Mouse (Mus musculus): Measurements from ENCODE around the gene Filip1.

The Filip1 gene

DNA sequence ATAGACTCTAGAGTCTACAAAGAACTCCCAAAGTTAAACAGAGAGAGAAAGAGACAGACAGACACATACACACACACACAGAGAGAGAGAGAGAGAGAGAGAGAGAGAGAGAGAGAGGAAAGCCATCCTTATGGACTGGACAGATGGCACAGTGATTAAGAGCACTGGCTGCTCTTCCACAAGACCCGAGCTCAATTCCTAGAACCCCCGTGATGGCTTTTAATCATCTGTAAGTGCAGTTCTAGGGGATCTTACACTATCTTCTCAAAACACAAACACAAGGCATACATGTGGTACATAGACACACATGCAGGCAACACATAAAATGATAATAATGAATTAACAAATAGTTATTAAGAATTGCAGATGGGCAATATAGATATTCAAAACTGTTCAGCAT, 64.3 kb downstream of the Filip1 start:
- DNase-seq (ENCODE audit: inconsistent ontology term), result no peak

DNA sequence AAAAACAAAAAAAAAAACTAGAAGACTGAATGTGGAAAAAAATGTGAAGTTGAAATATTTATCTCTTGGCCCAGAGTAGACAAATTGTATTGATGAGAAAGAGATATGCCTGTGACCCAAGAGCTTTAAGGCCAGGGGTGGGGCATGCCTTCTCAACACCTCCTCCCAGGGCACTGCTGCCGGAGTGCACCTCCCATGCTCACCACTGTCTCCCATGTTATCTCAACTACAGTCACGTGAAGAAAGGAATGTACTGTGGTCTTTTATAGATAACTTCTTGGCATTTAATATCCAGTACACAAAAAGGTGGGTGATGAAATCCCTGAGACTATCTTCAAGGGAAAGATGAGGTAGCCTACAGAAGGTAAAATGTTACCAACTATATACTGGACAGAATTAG, 64.7 kb downstream of the Filip1 start:
- no peak for DNase-seq (ENCODE audit: inconsistent ontology term)

DNA sequence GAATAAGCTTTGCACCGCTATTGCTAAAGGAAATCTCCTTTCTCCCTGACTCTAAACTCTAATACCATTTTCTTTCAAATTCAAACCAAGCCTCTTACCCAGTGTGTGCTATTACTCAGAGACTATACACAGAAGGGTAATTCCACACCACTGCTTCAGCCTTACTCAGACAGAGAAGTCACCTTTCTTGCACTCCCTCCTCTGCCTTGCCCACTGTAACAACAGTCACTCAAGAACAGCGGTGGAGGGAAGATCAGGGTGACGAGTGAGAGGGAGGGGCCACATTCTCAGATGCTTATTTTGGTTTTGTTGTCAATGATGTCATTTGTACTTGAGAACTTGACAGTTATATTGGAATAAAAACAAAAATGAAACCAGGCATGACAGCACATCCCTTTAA, 65.2 kb downstream of the Filip1 start:
- DNase-seq (ENCODE audit: inconsistent ontology term), result no peak

DNA sequence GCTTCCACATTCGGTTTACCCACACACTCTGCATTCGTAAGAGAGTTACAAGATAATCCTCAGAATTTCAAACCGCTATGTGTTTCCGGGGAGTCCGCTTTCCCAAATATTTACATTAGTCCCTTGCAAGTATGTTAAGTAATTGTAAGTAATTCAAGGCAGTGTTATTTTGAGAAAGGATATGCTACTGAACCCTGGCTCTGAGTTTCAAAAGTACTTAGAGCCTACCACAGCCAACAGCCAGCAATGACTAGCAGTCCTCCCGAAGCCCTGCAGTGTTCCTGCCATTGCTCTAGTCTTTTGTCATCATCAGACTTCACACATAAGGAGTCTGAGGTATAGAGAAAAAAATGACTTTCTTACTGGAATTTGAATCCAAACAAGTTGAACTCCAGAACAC, 67.8 kb downstream of the Filip1 start:
- DNase-seq (ENCODE audit: inconsistent ontology term), result no peak

DNA sequence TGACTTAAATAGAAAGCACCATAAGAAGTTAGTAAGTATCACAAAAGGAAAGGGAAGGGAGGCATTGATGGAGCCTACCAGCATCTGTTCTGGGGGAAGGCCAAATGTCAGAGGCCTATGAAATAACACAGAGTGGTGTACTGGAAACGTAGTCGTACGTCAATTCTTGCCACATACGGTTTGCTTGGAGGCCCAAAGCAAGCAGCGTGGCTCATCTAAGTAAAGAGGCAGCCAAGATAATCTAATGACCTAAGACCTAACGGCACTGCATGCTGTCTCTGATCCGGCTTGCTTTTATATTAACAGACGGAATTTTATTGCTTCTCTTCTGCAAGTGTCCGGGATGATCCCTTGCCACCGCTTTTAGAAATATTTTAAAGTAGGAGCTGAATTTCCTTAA, 68.7 kb downstream of the Filip1 start:
- DNase-seq (ENCODE audit: inconsistent ontology term), result no peak

DNA sequence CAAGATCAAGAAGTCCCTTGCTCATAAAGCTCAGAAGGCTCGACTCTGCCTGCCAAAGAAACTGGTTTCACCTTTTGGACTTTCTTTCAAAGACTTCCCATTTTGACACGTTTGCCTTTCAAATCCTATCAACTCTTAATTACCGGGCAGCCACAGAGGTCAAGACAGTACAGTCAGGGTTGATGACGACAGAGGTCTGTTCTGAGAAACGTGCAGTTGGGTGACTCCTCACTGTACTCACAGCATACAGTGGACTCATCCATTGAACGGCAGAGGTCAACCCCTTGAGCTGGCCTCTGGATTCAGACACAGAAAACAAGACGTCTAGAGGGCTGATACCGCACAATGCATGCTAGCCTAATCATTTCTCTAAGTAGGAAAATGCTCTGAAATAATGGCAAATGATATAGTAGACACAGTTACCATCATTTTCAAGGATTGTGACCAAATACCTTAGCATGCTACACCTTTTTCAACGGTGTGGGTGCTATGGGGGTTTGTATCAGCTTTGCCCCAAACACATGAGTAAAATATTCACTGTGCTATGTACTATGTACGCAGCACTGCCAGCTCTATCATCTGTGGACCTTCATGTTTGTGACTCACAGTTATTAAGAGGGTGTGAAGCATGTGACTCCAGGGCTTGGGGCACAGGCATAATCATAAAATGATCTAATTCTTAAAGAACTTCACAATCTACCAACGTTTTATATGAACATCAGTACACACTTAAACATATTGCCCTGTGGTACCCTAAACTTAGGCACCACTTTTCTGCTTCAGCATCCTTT, 74.0 kb downstream of the Filip1 start:
- DNase-seq (ENCODE audit: inconsistent ontology term), result no peak

DNA sequence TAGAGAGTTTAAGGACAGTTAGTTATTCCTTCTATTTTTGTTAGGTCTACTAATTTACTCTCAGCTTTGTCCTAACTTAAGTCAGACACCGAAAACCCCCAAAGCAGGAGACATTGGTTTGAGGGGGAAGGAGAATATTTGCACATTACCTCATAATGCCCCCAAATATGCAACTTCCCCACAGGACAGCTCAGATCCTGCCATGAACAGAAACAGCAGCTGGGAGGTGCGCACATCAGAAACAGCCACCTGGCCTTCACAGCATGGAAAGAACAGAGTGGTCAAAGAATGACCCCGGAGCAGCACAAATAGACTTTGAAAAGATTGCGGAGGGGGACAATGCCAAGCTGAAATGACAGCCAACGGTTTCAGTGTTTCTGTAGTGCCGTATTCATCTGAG, 75.1 kb downstream of the Filip1 start:
- no peak for DNase-seq (ENCODE audit: inconsistent ontology term)

DNA sequence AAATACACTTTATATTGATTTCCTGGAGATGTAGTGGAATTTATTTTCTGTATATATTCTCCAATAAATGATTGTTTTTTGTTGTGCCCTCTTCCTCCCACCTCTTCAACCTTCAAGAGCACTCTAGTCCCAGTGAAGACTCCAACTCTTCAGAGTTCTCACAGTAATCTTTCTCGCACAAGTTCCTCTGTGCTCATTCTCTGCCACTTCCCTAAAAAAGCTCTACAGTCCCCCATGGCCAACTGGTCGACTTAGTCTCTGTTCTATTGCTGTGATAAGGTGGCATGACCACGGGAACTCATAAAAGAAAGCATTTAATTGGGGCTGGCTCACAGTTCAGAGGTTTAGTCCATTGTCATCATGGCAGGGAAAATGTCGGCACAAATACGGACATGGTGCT, 80.1 kb downstream of the Filip1 start:
- no peak for DNase-seq (ENCODE audit: inconsistent ontology term)

DNA sequence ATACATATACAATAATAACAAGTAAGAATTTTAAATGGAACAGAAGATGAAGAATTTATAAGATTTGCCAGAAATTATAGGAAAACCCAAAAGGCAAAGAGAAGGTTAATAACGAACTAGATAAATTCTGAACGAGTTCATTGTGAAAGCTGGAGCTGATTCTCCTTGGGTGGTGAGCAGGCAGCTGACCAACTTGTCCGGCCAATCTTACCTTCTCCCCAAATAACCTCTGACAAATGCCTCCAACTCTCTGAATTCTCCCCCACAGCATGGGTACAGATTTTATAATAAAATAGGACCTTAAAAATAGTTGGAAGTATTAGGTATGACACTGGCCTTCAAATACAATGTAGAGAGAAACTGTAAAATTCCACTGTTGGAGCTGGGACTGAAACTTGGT, 84.6 kb downstream of the Filip1 start:
- no peak for DNase-seq (ENCODE audit: inconsistent ontology term)

DNA sequence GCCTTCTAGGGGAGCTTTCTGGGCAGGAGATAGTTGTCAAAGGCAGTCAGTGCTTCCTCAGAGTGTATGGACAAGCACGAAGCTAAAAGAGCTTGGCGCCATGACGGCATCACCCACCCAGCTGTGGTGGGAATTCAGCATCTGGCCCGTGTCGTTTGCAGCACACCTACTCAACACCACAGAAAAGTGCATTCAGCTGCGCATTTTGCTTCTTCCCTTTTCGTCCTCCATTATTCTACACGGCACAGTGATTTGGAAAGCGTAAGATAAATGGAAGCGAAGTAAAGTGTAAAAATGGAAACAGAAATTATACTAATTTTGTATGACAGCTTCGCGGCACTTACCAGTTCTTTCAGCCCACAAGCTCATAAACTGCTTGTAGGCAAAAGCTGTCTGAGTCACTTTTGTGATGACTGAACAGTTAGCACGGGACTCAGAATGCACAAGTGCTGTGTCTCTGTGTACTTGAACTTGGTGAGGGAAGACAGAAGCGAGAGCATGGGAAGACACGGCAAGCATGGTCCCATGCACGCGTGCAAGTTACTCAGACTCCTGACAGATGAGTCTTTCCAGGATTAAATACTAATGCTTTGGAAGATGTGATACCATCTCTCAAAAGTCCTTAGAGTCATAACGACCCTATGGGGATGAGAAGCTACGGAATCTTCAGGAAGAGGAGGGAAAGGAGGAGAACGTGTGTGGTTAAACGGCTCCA, 85.3 kb downstream of the Filip1 start:
- DNase-seq (ENCODE audit: inconsistent ontology term), result no peak

DNA sequence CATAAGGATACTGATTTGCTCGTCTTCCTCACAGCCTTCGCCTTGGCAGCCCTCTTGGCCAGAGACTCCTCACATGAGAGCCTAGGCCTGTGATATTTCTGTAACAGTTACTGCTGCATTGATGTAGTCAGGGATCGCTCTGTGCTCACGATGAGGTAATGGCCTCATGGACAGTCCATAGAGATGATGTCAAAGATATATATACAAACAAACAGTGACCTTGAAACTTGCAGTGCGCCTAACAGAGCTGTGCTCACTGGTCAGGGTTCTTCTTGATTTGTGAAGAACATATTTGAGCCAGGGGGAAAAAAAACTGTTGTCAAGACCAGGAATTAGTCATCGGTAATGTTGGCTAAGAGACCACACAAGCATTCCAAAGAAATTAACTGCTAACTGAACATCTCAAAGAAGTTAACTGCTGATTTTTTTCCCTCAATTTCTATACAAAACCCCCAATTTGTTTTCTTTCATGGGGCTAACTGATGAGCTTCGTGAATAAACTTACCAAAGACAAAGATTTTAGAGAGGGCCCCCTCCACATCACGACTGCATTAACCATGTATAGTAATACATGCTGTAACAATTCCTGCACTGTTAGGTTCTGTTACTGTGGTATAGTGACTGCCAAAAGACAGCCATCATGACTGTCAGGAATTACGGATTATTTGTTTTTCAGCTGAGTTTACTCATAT, 86.0 kb downstream of the Filip1 start:
- DNase-seq (ENCODE audit: inconsistent ontology term), result peak; percentile 60

DNA sequence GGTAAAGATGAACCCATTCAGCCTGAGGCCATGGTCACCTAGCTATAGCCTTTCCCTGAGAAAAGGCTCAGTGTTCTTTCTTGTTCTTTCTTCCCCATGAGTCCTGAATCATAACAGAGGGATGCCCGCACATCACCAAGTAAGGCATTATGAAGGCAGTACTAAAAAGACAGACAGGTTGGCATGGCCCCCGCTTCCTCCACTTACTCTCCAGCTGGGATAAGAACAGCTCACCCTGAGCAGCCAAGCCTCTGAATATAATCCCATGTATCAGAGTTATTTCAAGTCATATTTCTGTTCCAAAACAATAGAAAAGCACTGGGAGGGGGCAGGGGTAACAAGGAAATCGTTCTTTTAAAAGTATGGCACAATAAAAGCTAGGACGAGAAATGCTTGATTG, 86.7 kb downstream of the Filip1 start:
- no peak for DNase-seq (ENCODE audit: inconsistent ontology term)

DNA sequence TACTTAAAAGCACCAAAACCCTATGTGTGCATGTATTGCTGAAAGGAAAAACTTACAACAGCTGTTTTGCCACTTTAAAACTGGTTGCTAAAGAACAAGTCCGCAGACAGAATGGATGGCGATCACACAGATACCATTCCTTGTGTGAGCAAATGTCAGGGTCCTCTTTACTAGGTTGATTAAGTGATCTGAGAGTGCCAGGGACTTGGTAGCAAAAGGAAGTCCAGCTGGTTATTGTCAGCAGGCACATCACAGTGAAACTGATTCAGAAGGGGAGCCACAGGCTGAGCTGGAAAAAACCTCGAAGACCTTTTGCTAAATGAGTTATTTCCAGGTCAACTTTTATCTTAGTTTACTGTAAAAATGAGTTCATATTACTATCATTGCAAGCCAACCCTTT, 89.4 kb downstream of the Filip1 start:
- DNase-seq (ENCODE audit: inconsistent ontology term), result no peak

DNA sequence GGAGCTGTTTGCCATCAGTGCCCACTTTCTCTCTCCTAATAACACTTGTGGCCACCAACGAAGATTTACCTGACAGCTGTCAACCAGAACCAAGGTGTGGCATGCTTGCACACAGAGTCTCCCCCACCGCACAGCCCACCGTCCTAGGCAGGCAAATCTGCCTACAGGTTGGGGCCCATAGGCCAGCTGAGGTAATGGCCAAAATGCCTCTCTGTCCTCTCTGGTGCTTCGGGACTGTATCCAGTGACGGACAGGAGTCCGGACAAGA, 90.2 kb downstream of the Filip1 start:
- no peak for DNase-seq (ENCODE audit: inconsistent ontology term)

DNA sequence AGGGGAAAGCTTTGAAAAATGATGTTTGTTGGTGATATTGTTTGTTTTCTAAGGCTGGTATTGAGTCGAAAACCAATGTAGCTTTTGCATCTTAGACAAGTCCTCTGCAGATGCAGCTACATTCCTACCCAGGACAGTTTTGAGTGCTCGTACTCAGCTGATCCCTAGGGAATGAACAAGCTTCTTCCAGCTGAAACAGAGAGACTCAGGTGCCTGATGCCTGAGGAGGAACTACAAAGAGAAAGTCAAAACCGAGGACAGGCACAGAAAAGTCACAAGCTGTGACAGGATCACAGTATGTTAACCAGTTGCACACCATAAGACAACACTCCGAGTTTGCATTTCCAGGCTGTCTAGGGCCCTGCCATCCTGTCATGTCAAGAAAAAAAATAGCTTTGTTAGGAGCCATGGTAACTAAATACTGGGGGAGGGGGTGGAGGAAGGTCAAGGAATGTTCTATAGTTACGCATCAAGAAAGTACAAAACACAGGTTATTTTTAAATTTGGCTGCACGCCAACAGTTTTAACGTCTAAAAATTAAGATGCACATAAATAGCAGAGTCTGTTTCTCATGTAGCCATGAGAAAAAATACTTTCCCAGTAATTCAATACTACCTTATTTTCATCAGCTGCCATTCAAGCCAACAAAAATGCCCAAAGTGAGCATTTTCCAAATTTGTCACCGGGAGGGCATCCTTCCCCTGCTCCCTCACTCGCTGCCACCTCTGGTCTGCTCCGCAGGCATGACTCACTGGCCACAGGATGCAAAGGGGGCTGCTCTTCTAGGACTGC, 90.8 kb downstream of the Filip1 start:
- no peak for DNase-seq (ENCODE audit: inconsistent ontology term)

DNA sequence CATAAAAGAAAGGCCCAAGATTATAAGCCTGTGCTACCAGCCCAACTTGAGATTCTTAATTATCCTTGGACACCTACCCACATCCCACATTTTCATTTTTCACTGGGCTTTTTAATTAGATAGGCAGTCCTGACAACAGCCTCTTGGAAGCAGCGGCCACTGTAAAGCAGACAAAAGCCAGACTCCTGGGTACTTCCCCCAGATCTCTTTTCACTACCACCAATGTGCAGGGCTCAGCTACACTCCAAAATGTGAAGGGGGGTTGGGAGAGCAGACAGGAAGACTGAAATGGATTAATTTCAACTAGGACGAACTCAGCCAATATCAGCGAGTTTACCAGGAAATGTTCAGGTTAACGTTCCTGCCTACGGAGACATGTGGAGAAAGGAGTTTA, 92.1 kb downstream of the Filip1 start:
- DNase-seq (ENCODE audit: inconsistent ontology term), result no peak

DNA sequence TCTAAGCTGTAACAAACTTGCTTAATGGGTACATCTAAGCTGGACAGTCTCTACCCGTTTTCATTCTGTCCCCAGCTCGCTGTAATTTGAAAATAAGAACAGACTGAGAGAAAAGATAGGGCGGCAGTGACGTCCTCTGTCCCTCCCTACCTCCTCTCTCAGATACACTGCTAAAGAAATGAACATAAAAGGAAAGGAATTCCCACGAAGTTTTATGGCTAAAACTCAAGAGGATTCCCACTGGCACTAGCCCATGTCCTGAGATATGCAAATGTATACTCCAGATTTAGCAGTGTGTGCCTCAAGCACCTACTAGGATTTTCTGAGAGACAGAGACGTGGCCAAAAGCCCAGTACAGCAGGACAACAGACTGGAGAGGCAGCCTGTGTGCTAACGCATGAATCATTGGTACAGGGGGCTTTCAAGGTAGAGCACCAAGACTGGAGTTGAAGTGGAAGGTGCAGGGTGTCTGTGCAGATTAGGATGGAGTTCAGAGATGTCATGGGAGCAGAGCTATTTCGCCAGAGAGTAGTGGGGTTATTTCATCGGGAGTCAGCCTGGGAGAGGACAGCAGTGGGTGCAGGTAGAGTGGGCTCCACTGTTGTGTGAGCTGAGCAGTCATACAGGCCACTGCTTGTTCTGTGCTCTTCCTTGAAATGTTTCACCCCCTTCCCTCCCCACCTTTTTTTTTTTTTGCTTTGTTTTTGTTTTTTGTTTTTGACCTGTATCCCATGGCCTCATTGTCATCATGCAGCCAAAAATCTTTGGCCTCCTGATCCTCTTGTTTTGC, 92.7 kb downstream of the Filip1 start:
- no peak for DNase-seq (ENCODE audit: inconsistent ontology term)

DNA sequence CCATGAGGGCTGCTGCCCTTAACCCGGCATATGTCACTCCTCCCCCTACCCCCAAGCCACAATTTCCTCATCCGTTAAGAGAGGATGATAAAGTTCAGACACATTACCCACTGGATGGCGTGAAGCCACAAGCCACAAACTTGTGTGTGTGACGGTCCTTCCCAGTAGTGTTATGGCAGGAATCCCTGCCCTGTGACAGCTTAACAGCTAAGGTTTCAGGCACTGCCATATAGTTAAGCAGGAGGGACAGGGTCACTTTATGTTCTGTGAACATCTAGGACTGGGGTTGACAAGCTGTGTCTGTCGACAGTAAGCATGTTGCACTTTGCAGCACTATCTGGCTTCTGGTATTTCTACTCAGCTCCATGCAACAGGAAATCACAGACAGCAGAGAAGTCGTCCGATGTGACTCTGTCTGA, 93.3 kb downstream of the Filip1 start:
- DNase-seq (ENCODE audit: inconsistent ontology term), result no peak

DNA sequence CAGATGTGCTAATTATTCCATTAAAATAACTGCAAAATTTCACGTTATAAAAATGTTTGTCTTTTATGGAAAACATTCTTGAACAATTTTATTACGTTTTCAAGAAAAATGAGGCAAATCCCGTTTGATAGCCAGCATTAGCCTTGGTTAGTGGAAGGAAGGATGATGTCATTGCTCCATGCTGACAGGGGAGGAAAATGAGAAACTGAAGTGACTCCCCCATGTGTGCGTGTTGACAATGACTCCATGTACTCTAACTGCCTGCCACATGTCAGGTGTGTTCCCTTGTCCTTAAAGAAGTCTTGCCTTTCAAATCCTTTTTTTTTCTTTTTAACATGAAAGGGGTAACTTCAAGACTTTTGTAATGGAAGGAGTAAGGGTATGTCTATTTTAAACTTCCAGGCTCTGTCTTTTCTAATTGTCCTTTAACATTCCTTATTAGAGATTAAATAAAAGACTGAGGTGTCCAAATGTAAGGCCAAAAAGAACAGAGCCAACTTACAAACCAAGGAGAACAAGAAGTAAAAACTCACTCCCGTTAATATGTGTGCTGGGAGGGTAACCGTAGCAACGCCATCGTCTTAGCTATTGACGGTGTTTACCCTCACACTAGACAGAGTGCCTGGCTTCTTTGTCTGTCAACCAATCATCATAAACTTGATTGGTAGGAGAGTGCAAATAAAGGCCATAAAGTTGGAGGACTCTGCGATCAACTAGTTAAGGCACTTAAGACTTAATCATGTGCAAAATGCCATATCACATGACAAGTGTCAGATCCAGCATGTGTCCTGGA, 94.1 kb downstream of the Filip1 start:
- no peak for DNase-seq (ENCODE audit: inconsistent ontology term)

DNA sequence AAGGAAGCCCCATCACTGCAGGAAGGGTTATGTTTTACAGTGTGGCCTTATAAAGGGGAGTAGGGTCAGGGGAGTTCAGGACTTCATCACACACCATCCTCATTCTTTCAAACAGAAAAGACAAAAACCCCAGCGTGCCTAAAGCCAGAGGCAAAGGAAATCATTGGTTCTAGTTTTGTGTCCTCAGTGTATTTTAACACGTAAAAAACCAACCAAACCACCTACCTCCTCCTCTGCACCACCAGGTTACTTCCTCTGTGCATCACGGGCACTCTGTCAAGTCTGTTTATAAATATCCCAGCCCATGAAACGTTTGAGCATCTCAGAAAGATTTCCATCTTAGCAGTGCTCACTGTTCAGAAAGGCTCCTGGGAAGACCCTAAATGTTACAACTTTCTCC, 98.4 kb downstream of the Filip1 start:
- no peak for DNase-seq (ENCODE audit: inconsistent ontology term)

DNA sequence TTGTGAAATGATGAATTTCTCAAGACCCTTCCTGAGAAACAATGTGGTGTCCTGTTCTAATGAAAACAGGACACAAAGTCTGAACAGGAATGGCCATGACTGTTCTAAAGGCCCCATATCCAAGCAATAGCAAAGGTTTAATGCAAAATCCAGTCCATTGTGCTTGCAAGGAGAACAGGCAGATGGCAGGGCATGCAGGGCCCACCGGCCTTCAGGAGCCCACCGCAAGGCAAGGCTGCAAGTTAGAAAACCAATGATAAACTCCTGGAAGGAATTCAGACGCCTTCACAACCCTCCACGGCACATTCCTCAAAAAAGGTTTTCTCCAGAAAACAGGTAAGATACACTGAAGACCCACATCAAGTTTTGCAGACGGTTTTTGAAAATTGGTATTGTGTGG, 99.7 kb downstream of the Filip1 start:
- DNase-seq (ENCODE audit: inconsistent ontology term), result no peak

Measured in Muller cell, postnatal 12 days (primary cell).